Mouse (Mus musculus) lung, adult 18-20 months (tissue): ENCODE results near the gene Gm49336.

Experiments used
- DNase-seq, 2 experiments: peaks; one replicate each; pipeline ENCODE4 v3.0.0; 2022; ENCODE audit warnings: mixed read lengths in 2 of 2

Gene Gm49336

GRCm38 (mm10) chr14:60251281-60252003, at the start of gene Gm49336, which contains the start of gene Nupl1:
TSS of gene Gm49336 (minus strand) at chr14:60251507.
TSS of gene Nupl1 (minus strand) at chr14:60251431.
- DNase-seq, result peak; percentile 99

DNA sequence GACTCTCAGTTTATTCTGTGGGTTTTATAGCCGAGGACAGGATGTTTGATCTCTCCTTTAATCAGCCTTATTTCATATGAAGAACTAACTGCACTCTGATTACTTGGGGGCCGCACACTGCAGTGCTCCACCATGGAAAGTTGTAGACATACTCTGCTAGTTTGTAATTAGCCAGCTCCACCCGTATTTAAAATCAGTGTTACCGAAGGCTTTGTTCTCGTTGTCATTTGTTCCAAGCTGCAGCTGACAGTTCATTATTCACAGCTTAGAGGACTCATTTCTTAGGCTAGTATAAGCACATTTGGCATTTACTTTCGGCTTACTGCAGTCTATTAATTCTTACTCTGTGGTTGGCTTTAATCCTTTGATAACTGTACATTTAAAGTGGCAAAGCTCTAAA, 49.7 kb upstream of the Gm49336 start:
- DNase-seq, result no peak

DNA sequence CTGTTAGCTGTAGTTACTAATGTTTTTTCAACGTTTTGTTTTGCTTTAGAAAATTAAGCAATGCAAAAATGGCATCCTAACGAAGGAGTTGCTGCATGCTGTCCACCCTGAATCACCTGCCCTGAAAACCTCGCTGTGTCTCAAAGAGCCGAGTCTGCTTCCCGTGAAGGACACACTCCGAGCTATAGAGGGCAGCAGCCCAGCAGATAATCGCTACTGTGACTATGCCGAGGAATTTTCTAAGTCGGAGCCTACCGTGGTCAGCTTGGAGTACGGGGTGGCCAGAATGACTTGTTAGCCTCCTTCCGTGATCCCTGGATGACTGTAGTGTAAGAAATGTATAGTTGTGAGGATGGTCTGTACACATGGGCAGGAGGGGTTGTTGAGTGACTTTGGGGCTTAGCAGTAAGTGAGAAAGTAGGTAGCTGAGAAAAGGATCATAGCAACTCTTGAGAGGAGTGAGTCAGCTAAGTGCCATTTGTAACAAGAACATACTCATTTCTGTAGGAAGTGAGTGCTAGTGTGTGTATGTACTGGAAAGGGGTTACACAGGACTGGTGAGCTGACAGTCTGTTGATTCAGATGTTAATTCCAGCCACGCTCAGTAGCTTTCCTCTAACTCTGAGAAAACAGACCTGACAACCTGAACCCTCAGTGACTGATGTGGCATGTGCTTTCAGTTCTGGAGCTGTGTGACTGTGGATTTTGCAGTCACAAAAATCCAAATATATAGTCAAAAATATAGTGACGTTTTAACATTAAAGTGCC, 49.1 kb upstream of the Gm49336 start:
- no peak for DNase-seq

GRCm38 (mm10) chr14:60295531-60295930, 44.2 kb upstream of the Gm49336 start:
- no peak for DNase-seq

- no peak for DNase-seq
These were observed 39.1 kb upstream of the Gm49336 start for GRCm38 (mm10) chr14:60290363-60290762.

- no peak for DNase-seq
These were observed 35.0 kb upstream of the Gm49336 start for GRCm38 (mm10) chr14:60286194-60286863.

- no peak for DNase-seq
These were observed 24.3 kb upstream of the Gm49336 start for GRCm38 (mm10) chr14:60275301-60276276.

DNA sequence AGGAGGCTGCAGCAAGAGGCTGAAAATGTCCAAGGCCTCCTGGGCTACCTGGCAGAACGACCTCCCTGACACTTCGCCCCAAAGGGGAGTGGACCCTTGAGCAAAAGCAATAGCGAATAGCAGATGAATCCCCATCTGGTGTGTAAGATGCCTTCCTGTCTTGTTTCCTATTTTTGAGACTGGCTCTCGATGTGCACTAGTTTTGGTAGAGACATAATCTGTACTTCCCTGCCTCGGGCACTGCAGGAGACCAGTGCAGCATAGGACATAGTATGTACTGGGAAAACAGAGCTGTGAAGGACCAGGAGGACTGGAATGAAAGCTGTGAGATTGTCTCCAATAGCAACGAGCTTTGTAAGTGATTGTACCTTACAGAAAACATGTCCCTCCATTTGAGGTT, 22.0 kb upstream of the Gm49336 start:
- no peak for DNase-seq

DNA sequence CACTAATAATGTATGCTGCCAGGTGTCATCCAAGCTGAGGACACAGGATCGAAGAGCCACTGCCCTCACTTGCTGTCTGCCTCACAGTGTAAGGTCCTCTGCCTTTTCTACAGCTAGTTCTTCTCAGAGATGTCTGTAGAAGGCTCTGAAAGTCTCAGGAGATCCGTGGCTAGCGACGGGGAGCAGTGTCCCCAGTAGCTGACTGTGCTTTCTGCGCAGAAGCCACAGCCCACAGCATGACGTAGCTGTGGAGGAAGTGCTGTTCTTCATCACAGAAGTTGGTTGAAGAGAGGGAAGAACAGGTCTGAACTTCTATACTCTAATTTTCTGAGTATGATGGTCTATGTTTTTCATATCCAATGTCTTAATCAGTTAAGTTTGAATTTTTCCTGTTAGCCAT, 18.0 kb upstream of the Gm49336 start:
- DNase-seq, result peak; percentile 21 to 29

GRCm38 (mm10) chr14:60264990-60265876, 13.9 kb upstream of the Gm49336 start, which contains the start of gene Mtmr6:
TSS of gene Mtmr6 (plus strand) at chr14:60265228.
- DNase-seq, result peak; percentile 95 to 96

DNA sequence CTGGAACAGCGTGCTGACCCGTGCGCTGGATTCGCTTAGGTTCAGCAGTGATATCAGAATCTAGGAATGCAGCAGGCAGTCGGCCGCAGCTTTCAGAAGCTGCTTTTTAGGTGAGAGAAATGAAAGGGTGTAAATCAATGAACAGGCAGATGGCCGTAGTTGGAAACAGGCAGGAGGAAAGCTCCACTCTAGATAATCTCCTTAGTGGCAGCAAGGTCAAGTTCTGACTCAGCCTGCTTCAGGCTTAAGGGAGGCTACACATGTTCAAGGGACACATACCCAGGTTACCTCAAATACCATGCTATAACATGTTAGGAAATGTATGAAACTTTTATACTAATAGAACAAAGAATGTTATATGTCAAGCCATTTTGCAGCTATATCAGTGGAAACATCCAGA, 11.0 kb upstream of the Gm49336 start:
- no peak for DNase-seq

- DNase-seq, result no peak
These were observed 6.5 kb upstream of the Gm49336 start for GRCm38 (mm10) chr14:60257851-60258250.

- DNase-seq, result no peak
These were observed 5.8 kb upstream of the Gm49336 start for GRCm38 (mm10) chr14:60257101-60257500.

DNA sequence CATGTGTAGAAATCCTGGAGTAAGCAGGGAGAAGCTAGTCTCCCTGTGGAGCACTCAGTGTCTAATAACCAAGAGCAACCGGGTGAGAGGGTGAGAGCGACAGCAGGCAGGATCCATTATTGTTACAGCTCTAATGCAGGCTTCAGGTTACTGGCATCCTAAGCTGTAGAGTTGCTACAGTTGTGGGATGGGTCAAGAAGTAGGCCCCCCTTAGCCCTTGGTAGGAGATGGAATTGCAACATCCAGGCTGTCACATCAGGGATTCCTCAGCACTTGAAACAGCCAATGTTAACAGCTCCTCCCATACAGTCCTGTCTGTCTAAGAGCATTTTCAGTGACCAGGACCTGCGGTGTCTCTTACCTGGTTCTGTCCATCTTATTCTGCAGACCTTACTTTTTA, 5.0 kb upstream of the Gm49336 start:
- peak; percentile 13 to 44 for DNase-seq

- no peak for DNase-seq
These were observed 3.5 kb upstream of the Gm49336 start for GRCm38 (mm10) chr14:60254774-60255173.

GRCm38 (mm10) chr14:60253466-60253865, 2.2 kb upstream of the Gm49336 start:
- no peak for DNase-seq

DNA sequence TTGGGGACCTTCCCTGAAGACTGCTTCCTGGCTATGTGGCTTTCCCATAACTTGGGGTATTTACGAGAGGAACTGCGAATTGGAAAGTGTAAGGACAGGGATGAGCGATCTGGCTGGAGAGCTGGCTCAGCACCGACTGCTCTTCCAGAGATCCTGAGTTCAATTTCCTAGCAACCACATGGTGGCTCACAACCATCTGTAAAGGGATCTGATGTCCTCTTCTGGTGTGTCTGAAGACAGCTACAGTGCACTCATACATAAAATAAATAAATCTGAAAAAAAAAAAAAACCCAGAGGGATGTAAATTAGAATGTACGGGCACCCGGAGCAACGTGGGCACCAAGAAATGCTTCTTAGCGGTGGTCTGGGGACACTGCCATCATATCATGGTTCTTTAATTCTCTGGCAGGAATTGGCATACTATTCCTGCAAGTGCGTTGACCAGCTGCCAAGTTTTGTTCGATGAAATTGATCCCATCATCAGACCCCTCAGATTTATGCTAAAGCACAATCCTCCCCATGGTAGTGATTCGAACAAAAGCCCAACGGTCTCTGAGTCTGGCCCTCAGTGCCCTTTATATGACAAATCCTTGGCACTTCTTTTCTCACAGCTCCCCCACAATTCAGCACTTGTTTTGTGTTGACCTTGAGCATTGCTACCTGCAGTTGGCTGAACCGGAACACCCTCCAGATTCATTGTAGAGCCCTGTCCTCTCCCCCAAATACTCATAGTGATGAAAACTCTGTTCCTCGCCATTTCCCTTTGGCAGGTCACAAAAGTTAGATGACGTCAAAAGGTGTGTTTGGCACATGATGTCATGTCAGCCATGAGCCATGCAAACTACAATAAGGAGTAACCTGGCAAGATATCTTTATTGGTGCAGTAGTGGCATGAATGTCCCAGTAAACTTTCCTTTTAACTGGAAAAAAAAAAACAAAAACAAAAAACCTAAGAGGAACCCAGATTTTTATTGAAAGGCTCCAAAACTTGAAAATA, 995 bp upstream of the Gm49336 start:
- DNase-seq, result no peak

DNA sequence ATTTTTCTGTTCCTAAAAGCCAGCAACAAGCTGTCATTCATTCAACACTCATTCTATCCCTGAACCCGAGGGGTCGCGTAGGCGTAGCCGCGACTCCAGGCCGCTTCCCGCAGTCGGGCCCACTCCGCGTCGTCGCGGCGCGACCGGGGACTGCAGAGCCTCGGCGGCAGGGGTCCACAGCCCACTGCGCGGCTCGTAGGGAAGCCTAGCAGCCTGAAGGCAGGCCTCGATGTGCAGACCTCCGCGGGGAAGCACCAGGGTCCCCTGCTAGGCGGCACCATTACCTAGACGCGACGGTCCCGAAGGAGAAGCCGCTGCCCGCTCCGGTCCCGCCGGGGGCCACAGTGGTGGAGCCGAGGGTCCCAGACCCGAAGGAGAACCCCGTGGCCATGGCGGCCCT, 428 bp downstream of the Gm49336 start:
- DNase-seq, result no peak

DNA sequence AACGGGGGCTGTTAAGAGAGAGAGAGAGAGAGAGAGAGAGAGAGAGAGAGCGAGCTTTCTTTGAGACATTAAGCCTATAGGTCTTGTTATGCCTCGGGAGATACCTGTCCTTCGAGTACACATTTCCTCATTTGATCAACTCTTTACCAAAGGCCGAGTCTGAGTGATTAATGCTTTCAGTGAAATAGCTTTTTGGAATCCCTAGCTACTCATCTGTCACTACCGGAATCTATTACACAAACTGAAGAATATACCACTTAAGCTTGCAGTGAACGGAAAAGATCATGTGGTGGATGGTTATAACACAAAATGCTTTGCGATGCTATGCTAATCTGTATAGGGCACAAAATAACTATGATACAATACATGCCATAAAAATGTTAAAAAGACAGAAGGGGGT, 941 bp downstream of the Gm49336 start:
- no peak for DNase-seq

DNA sequence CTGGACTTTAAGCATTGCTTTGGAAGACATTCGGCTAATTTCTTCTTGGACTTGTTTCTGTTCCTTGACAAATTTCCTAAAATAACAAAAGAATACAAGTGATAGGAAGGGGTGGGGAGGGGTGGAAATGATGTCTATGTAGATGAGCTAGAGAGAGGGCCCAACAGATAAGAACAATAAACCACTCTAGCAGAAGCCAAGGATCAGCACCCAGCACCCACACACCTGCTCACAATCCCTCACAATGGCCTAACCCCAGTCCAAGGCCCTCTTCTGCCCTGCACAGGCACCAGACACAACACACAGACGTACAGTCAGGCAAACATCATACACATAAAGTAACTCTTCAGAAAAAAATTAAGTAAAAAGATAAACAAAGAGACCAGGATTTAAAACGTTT, 12.8 kb downstream of the Gm49336 start:
- DNase-seq, result no peak
